ENCODE assay signal across 11 mouse cellular contexts in genomic region chr9:118622376-118623166, GRCm38 (mm10). TPM values are rescaled to one million over a fixed set of nuclear protein-coding genes. Genes with fewer than 3 reads are reported as not detected.
DNase-seq lines count a peak whose midpoint lies in the region; ATAC-seq and TF ChIP-seq lines count a peak whose summit lies in the region.
"Had no signal": no experiment of that assay in that cellular context is flagged by ENCODE, and none has a peak within 500 bp of the region (broad histone marks: within the 10 kb centered on the region; RNA-seq: fewer than 3 reads in every experiment).

No protein-coding gene starts in this region.

- H3K4me3 ChIP-seq in hindbrain, postnatal 0 days (ENCODE audit: low read length) = no peak overlapping the region
- H3K4me3 ChIP-seq in hindbrain, embryonic 11.5 days (ENCODE audit: low read depth, low read length) = no peak overlapping the region
- no peak overlapping the region for H3K4me3 ChIP-seq in lung, embryonic 16.5 days (ENCODE audit: low read length)
- H3K4me3 ChIP-seq: embryonic facial prominence, embryonic 13.5 days; hindbrain, embryonic 13.5 days; liver, embryonic 12.5 days had no signal

- no peaks in the 10 kb centered on the region for H3K9me3 ChIP-seq in hindbrain, postnatal 0 days (ENCODE audit: low read length)
- H3K9me3 ChIP-seq in hindbrain, embryonic 11.5 days (ENCODE audit: control insufficient read depth, low read length) = no peaks in the 10 kb centered on the region
- H3K9me3 ChIP-seq in lung, embryonic 16.5 days (ENCODE audit: control insufficient read depth, low read length) = no peaks in the 10 kb centered on the region
- H3K9me3 ChIP-seq: embryonic facial prominence, embryonic 13.5 days; hindbrain, embryonic 13.5 days; liver, embryonic 12.5 days had no signal

- intact Hi-C loops in heart, postnatal 25 days (cut with DNase I) = loop anchor here (5.0 kb wide), 1 partner anchor 55 kb away; no protein-coding TSS in a partner anchor

- H3K27me3 ChIP-seq in hindbrain, postnatal 0 days (ENCODE audit: insufficient read depth, low read length) = no peaks in the 10 kb centered on the region
- no peaks in the 10 kb centered on the region for H3K27me3 ChIP-seq in hindbrain, embryonic 11.5 days (ENCODE audit: control insufficient read depth, insufficient read depth, low read length)
- no peaks in the 10 kb centered on the region for H3K27me3 ChIP-seq in lung, embryonic 16.5 days (ENCODE audit: control insufficient read depth, insufficient read depth, low read depth, low read length)
- H3K27me3 ChIP-seq: hindbrain, embryonic 13.5 days; liver, embryonic 12.5 days had no signal

- TF ChIP-seq CTCF in hindbrain, postnatal 0 days (IDR thresholded peaks at IDR 0.05; ENCODE audit: low read depth) = no peak

- no peak overlapping the region for H3K9ac ChIP-seq in hindbrain, postnatal 0 days (replicated peaks; ENCODE audit: low read length)
- H3K9ac ChIP-seq in hindbrain, embryonic 11.5 days (ENCODE audit: low read depth, low read length) = no peak overlapping the region
- no peak overlapping the region for H3K9ac ChIP-seq in lung, embryonic 16.5 days (ENCODE audit: low read length)
- H3K9ac ChIP-seq: embryonic facial prominence, embryonic 13.5 days; hindbrain, embryonic 13.5 days; liver, embryonic 12.5 days had no signal

- no peak overlapping the region for H3K27ac ChIP-seq in hindbrain, postnatal 0 days
- H3K27ac ChIP-seq in hindbrain, embryonic 11.5 days (ENCODE audit: low read depth, low read length) = no peak overlapping the region
- peak overlapping the region; percentile 38; the same call in 1 of the 2 replicates for H3K27ac ChIP-seq in lung, embryonic 16.5 days (ENCODE audit: low read length)
- H3K27ac ChIP-seq: embryonic facial prominence, embryonic 13.5 days; hindbrain, embryonic 13.5 days; liver, embryonic 12.5 days had no signal

- DNase-seq in hindbrain, postnatal 0 days (ENCODE audit: low spot score) = peak; percentile 38
- DNase-seq in hindbrain, embryonic 11.5 days (ENCODE audit: low spot score) = no peak
- peak; percentile 85 for DNase-seq in adrenal gland, adult 8-10 months
- DNase-seq in heart, postnatal 25 days (ENCODE audit: low spot score) = peak; percentile 60
- DNase-seq in urinary bladder, postnatal 4 days (ENCODE audit: low spot score in 2 of 2) = no peak
- DNase-seq in B cell, adult 2 months = no peak

- ATAC-seq in hindbrain, postnatal 0 days = no peak
- ATAC-seq in hindbrain, embryonic 11.5 days (ENCODE audit: low FRiP score) = no peak
- ATAC-seq in lung, embryonic 16.5 days (ENCODE audit: low read depth) = peak; percentile 75
- no peak for ATAC-seq in erythroblast, adult 5-6 weeks (replicated peaks; ENCODE audit: low FRiP score, poor library complexity, severe bottlenecking)
- ATAC-seq: liver, embryonic 12.5 days had no signal

- H3K4me2 ChIP-seq in hindbrain, postnatal 0 days (ENCODE audit: low read depth, low read length) = no peak overlapping the region
- H3K4me2 ChIP-seq in hindbrain, embryonic 11.5 days (replicated peaks; ENCODE audit: low read depth, low read length) = no peak overlapping the region
- no peak overlapping the region for H3K4me2 ChIP-seq in lung, embryonic 16.5 days (ENCODE audit: low read depth, low read length)
- H3K4me2 ChIP-seq: embryonic facial prominence, embryonic 13.5 days; hindbrain, embryonic 13.5 days; liver, embryonic 12.5 days had no signal

- no peaks in the 10 kb centered on the region for H3K36me3 ChIP-seq in hindbrain, postnatal 0 days (ENCODE audit: insufficient read depth, low read length)
- no peaks in the 10 kb centered on the region for H3K36me3 ChIP-seq in hindbrain, embryonic 11.5 days (ENCODE audit: control insufficient read depth, insufficient read depth, low read length)
- H3K36me3 ChIP-seq in lung, embryonic 16.5 days (ENCODE audit: control insufficient read depth, insufficient read depth, low read length) = no peaks in the 10 kb centered on the region
- H3K36me3 ChIP-seq: hindbrain, embryonic 13.5 days; liver, embryonic 12.5 days had no signal

- no peaks in the 10 kb centered on the region for H3K4me1 ChIP-seq in hindbrain, postnatal 0 days (ENCODE audit: insufficient read depth, low read length)
- H3K4me1 ChIP-seq in hindbrain, embryonic 11.5 days (replicated peaks; ENCODE audit: control insufficient read depth, insufficient read depth, low read length) = no peaks in the 10 kb centered on the region
- H3K4me1 ChIP-seq in lung, embryonic 16.5 days (replicated peaks; ENCODE audit: control insufficient read depth, insufficient read depth, low read length) = peaks cover 8% of the 10 kb centered on the region

- 63% methylated on average over 18 of the region's 18 CpGs for WGBS in hindbrain, postnatal 0 days
- WGBS in hindbrain, embryonic 11.5 days = 89% methylated on average over 18 of the region's 18 CpGs
- 58% methylated on average over 18 of the region's 18 CpGs for WGBS in lung, embryonic 16.5 days

RNA-seq across cellular contexts. Expression of gene Itga9, which starts 16.1 kb away (rescaled TPM):
- 4.4 and 6.0 TPM in 2 replicates for total RNA-seq in hindbrain, postnatal 0 days (2014; rRNA removed)
- 1.5 and 1.7 TPM in 2 replicates for polyA plus RNA-seq in hindbrain, postnatal 0 days (2015; fragmentation: Nextera tagmentation; extraction: Ambion mirVana)
- 4.0 and 6.3 TPM in 2 replicates for polyA plus RNA-seq in hindbrain, embryonic 11.5 days (2014; fragmentation: Nextera tagmentation; extraction: Ambion mirVana)
- 10 to 100 TPM; 64.9 to 75.4 (median 67.8) TPM for total RNA-seq in adrenal gland, adult 8-10 months (2022)
- total RNA-seq in heart, postnatal 25 days (2021) = 10 to 100 TPM; 65.5 to 72.7 TPM
- 6.0 and 6.7 TPM in 2 replicates for polyA plus RNA-seq in lung, embryonic 16.5 days (2015; fragmentation: Nextera tagmentation; extraction: Ambion mirVana)
- 0.84 and 2.3 TPM in 2 replicates for total RNA-seq in erythroblast, adult 5-6 weeks (2015; ENCODE audit: low replicate concordance)
- total RNA-seq in erythroblast, adult 5-6 weeks (2017; ENCODE audit: low replicate concordance) = 0.17 and 0.28 TPM in 2 replicates

Comparison
In these comparisons a context has a peak if more than half of its experiments do, and no peak if none do; other contexts are left out.
1. DNase-seq: peak in hindbrain, postnatal 0 days (single experiment), adrenal gland, adult 8-10 months (single experiment) and heart, postnatal 25 days (single experiment); none in hindbrain, embryonic 11.5 days (single experiment), urinary bladder, postnatal 4 days (0 of 2) and B cell, adult 2 months (0 of 2).